Mouse (Mus musculus) ES-E14 (cell line): Measurements from ENCODE around the gene Fau. TPM values are rescaled to one million over a fixed set of nuclear protein-coding genes. Genes with fewer than 3 reads are reported as not detected.
A peak's percentile ranks its signal among the peaks of the same experiment; 100 is the strongest.

Source experiments
- DNase-seq: peaks from one replicate; pipeline ENCODE4 v3.0.0-alpha.2; 2013; ENCODE audit warnings: low read depth, low spot score
- H3K27ac ChIP-seq: 2 replicates; pipeline ENCODE4 v1.5.1; 2012; ENCODE audit warnings: low read depth, mild to moderate bottlenecking, low read length, moderate library complexity, mixed read lengths; ENCODE audit not compliant: poor library complexity, insufficient read depth, severe bottlenecking
- H3K36me3 ChIP-seq: 2 replicates; pipeline ENCODE4 v1.6.1; 2012; ENCODE audit warnings: mild to moderate bottlenecking, low read length, moderate library complexity, mixed read lengths; ENCODE audit not compliant: control insufficient read depth, poor library complexity, insufficient read depth, severe bottlenecking
- H3K4me1 ChIP-seq, 2 experiments: fragments of 150-350 bp in 1 of 2; sonication (generic) in 1 of 2; 2 replicates each; pipeline ENCODE4 v1.6.1; 2012; ENCODE audit warnings: low read length in 2 of 2, mild to moderate bottlenecking in 1 of 2, mixed read lengths in 1 of 2; ENCODE audit not compliant: control insufficient read depth in 2 of 2, insufficient read depth in 2 of 2, poor library complexity in 1 of 2
- H3K4me3 ChIP-seq, 2 experiments: fragments of 150-350 bp in 1 of 2; sonication (generic) in 1 of 2; 2 replicates each; pipeline ENCODE4 v1.5.1; 2012; ENCODE audit warnings: low read length in 2 of 2, low read depth in 1 of 2, mild to moderate bottlenecking in 1 of 2, mixed read lengths in 1 of 2; ENCODE audit not compliant: insufficient read depth in 1 of 2, poor library complexity in 1 of 2, severe bottlenecking in 1 of 2
- H3K9ac ChIP-seq: 2 replicates; pipeline ENCODE4 v1.6.1; 2012; ENCODE audit warnings: low read depth, mild to moderate bottlenecking, low read length, mixed read lengths; ENCODE audit not compliant: poor library complexity, insufficient read depth, severe bottlenecking
- H3K9me3 ChIP-seq: fragments of 150-350 bp; sonication (generic); 2 replicates; pipeline ENCODE4 v1.6.1; 2012; ENCODE audit warnings: low read depth, mild to moderate bottlenecking, low read length; ENCODE audit not compliant: control insufficient read depth, insufficient read depth
- CHD2 ChIP-seq: IDR thresholded peaks from 2 replicates; pipeline ENCODE4 v1.6.1; 2014; ENCODE audit warnings: mild to moderate bottlenecking, low read depth, low read length, inconsistent platforms
- HCFC1 ChIP-seq: IDR thresholded peaks from 2 replicates; pipeline ENCODE4 v1.6.1; 2012; ENCODE audit warnings: low read length, inconsistent platforms, borderline replicate concordance; ENCODE audit not compliant: insufficient read depth
- MAFK ChIP-seq: IDR thresholded peaks from 2 replicates; pipeline ENCODE4 v1.6.1; 2014; ENCODE audit warnings: mild to moderate bottlenecking, low read depth, low read length, inconsistent platforms; ENCODE audit not compliant: insufficient read depth
- ZC3H11A ChIP-seq: IDR thresholded peaks from 2 replicates; pipeline ENCODE4 v1.6.1; 2012; ENCODE audit warnings: low read depth, mild to moderate bottlenecking, inconsistent platforms, low read length, borderline replicate concordance
- ZNF384 ChIP-seq: IDR thresholded peaks from 2 replicates; pipeline ENCODE4 v1.6.1; 2012; ENCODE audit warnings: low read depth, low read length, inconsistent platforms
- in situ Hi-C, 2 experiments: fragments of 600-800 bp; cut with MboI; formaldehyde crosslinking; loops; one replicate each; pipeline ENCODE4 v1.15.1; 2025; ENCODE audit warnings: low sequenced_read_pairs in 2 of 2, inconsistent platforms in 1 of 2; ENCODE audit not compliant: unreplicated experiment in 2 of 2
- total RNA-seq: library from RNA; depleted of rRNA; stranded (reverse); fragments of 300-350 nt; gene quantifications from 2 replicates; pipeline ENCODE4 v1.2.3, GENCODE M21; 2012; rRNA removed

Gene Fau
- total RNA-seq, 1 experiment: 1,510 TPM

GRCm38 (mm10) chr19:6104476-6104875, 46.8 kb downstream of the Fau start:
- TF ChIP-seq MAFK: no peak
- TF ChIP-seq CHD2: no peak
- no peak for TF ChIP-seq ZNF384
- no peak for TF ChIP-seq HCFC1
- no peak for TF ChIP-seq ZC3H11A
- Histone ChIP-seq H3K4me1 (peaks cover 0 to 15% of the 10 kb centered on the region in 2 experiments; a peak in 2 of 4 replicates), H3K9ac (no peak overlapping the region), H3K4me3 (no peak overlapping the region), H3K9me3 (no peaks in the 10 kb centered on the region), H3K36me3 (peaks cover 8% of the 10 kb centered on the region; the same call in 1 of the 2 replicates), H3K27ac (no peak overlapping the region)
- DNase-seq: no peak
- in situ Hi-C loops: no loop called here

- peak within 1 kb of the TSS; percentile 17; the same call in 1 of the 2 replicates for H3K9ac ChIP-seq
- in situ Hi-C loops: no loop called here
- TF ChIP-seq ZNF384 (no peak), ZC3H11A (no peak), HCFC1 (no peak), CHD2 (no peak), MAFK (no peak)
- H3K9me3 ChIP-seq: no peaks in the 10 kb centered on the region
- DNase-seq: no peak
- H3K4me1 ChIP-seq: peaks cover 0 to 11% of the 10 kb centered on the region in 2 experiments; a peak in 2 of 4 replicates
- peaks cover 4% of the 10 kb centered on the region; the same call in 1 of the 2 replicates for H3K36me3 ChIP-seq
- no peak within 1 kb of the TSS for H3K27ac ChIP-seq
- H3K4me3 ChIP-seq: no peak within 1 kb of the TSS
These were observed 47.9 kb downstream of the Fau start, which contains the start of gene Naaladl1 for GRCm38 (mm10) chr19:6105586-6105985. Gene Naaladl1, plus strand, starts transcription at chr19:6105782.

Other genes starting within 250 kb of the Fau start
- 33.4 and 35.7 TPM in 2 replicates for gene Frmd8, start 182.6 kb upstream of the Fau start, total RNA-seq
- gene Slc25a45, start 180.0 kb upstream of the Fau start, total RNA-seq: 1.2 and 1.9 TPM in 2 replicates
- 2.1 and 2.2 TPM in 2 replicates for gene Tigd3, start 163.7 kb upstream of the Fau start, total RNA-seq
- 37.9 and 39.5 TPM in 2 replicates for gene Dpf2, start 144.8 kb upstream of the Fau start, total RNA-seq
- 0.42 and 0.76 TPM in 2 replicates for gene Cdc42ep2, start 133.0 kb upstream of the Fau start, total RNA-seq
- gene Pola2, start 93.6 kb upstream of the Fau start, total RNA-seq: 69.7 and 80.5 TPM in 2 replicates
- gene Slc22a20, start 71.7 kb upstream of the Fau start, total RNA-seq: 0.54 and 1.4 TPM in 2 replicates
- gene Capn1, start 41.9 kb upstream of the Fau start, total RNA-seq: 19.3 and 20.4 TPM in 2 replicates
- 29.6 and 41.4 TPM in 2 replicates for gene Syvn1, start 11.3 kb upstream of the Fau start, total RNA-seq
- 55.9 and 62.7 TPM in 2 replicates for gene Mrpl49, start 59 bp upstream of the Fau start, total RNA-seq
- 18.2 and 23.2 TPM in 2 replicates for gene Znhit2, start 3.3 kb downstream of the Fau start, total RNA-seq
- gene Tm7sf2, start 10.5 kb downstream of the Fau start, total RNA-seq: 14.0 and 23.2 TPM in 2 replicates
- gene Vps51, start 19.4 kb downstream of the Fau start, total RNA-seq: 36.9 and 45.3 TPM in 2 replicates
- not detected in 2 replicates for gene Tmem262, start 22.2 kb downstream of the Fau start, total RNA-seq
- 0.48 and 0.54 TPM in 2 replicates for gene Gm28374, start 24.4 kb downstream of the Fau start, total RNA-seq
- gene Zfpl1, start 27.1 kb downstream of the Fau start, total RNA-seq: 39.4 and 42.4 TPM in 2 replicates
- gene Cdca5, start 27.1 kb downstream of the Fau start, total RNA-seq: 50.7 and 52.1 TPM in 2 replicates
- 3.4 and 5.9 TPM in 2 replicates for gene AC131692.1, start 36.6 kb downstream of the Fau start, total RNA-seq
- 0.80 and 3.5 TPM in 2 replicates for gene Naaladl1, start 47.9 kb downstream of the Fau start, total RNA-seq
- gene Sac3d1, start 60.8 kb downstream of the Fau start, total RNA-seq: 25.2 and 28.2 TPM in 2 replicates
- 8.9 and 11.9 TPM in 2 replicates for gene Snx15, start 70.5 kb downstream of the Fau start, total RNA-seq
- gene Batf2, start 83.1 kb downstream of the Fau start, total RNA-seq: 0.18 TPM in 1 of 2 replicates, not detected in the other
- 42.2 and 43.8 TPM in 2 replicates for gene Arl2, start 83.7 kb downstream of the Fau start, total RNA-seq
- 0.63 and 1.6 TPM in 2 replicates for gene Majin, start 126.5 kb downstream of the Fau start, total RNA-seq
- 3.9 and 5.9 TPM in 2 replicates for gene Gpha2, start 168.5 kb downstream of the Fau start, total RNA-seq
- gene Ppp2r5b, start 178.0 kb downstream of the Fau start, total RNA-seq: 22.8 and 24.8 TPM in 2 replicates
- gene Atg2a, start 183.8 kb downstream of the Fau start, total RNA-seq: 31.8 and 45.0 TPM in 2 replicates
- gene Ehd1, start 218.9 kb downstream of the Fau start, total RNA-seq: 133 and 162 TPM in 2 replicates
- gene Cdc42bpg, start 248.6 kb downstream of the Fau start, total RNA-seq: 35.5 and 48.4 TPM in 2 replicates